Mouse (Mus musculus) right cerebral cortex, adult 18-20 months (tissue): ENCODE measurements around the gene Pgm5.
A peak's percentile ranks its signal among the peaks of the same experiment; 100 is the strongest.
"Not testable (repeated sequence)": the region's sequence is repeated elsewhere in the genome, so short reads cannot be mapped to it uniquely, and the experiment has no call there.

Experiments used
- DNase-seq: peaks from one replicate; pipeline ENCODE4 v3.0.0; 2022; ENCODE audit warnings: mixed read lengths

Pgm5 gene

DNA sequence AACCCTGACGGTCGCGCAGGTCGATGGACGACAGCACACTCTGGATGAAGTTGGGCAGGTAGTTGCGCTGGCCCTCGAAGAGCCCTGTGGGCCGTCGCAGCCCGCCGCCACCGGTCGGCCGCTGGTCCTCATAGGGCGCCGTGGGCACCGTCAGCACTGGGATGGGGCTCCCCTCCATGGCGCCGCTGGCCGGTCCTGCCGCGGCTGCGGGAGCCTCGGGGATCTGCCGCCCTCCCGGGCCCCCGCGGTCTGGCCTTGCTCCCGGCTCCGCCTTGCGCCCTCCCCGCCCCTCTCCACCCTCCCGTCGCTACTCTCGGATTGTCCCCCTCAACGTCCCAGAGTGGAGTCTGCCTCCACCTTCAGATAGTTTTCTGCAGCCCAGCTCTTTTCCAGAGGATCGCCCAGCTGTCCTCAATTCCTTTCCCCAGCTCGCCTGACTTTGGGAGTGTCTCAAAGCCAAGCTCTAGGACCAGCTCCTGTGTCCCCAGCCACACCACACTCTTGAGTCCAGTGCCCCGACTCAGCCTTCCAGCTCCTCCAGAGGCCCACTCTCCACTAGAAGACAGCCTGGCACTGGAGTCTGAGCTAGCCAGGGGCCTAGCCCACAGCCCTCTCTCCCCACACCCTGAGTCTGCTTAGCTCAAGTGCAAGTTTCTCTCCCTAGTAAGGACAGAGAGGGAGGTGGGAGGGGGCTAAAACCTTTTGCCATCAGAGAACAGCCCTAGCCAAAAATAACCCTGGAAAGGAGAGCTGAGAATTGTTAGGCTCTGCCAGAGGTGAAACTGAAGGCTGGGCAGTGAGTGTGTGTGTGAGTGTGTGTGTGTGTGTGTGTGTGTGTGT lies at the start of gene Pgm5:
Pgm5 (minus strand) TSS at position 244 of the 840 bp plus-strand sequence.
- DNase-seq, result no peak

- DNase-seq, result no peak
Observed at GRCm38 (mm10) chr19:24908385-24909155, 46.9 kb upstream of the Pgm5 start.

GRCm38 (mm10) chr19:24907655-24908054 lies 46.0 kb upstream of the Pgm5 start:
- DNase-seq, result no peak

GRCm38 (mm10) chr19:24902821-24903220 lies 41.2 kb upstream of the Pgm5 start:
- DNase-seq, result no peak

GRCm38 (mm10) chr19:24902256-24902655 lies 40.6 kb upstream of the Pgm5 start:
- no peak for DNase-seq

DNA sequence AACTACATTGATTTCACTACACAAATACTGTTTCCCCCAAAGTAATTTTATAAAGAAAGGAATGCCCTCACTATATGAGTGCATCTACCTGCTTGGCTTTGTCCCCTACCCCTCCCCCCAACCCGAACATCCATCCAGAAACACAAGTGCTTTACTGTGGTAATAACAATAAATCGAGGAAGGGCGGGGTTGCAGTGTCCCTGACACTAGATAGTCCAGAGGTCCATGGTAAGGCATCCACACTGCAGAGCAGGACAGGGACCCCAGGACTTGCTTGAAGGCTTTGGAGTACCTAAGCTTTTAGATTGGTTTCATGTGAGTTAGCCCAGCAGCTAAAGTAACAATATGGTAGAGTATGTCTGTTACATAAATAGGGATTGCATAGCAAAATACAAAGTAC lies 40.0 kb upstream of the Pgm5 start:
- DNase-seq, result no peak

- no peak for DNase-seq
Observed at GRCm38 (mm10) chr19:24900581-24901220, 39.0 kb upstream of the Pgm5 start, which contains the start of gene Foxd4. Gene Foxd4, minus strand, starts transcription at chr19:24901197.

DNA sequence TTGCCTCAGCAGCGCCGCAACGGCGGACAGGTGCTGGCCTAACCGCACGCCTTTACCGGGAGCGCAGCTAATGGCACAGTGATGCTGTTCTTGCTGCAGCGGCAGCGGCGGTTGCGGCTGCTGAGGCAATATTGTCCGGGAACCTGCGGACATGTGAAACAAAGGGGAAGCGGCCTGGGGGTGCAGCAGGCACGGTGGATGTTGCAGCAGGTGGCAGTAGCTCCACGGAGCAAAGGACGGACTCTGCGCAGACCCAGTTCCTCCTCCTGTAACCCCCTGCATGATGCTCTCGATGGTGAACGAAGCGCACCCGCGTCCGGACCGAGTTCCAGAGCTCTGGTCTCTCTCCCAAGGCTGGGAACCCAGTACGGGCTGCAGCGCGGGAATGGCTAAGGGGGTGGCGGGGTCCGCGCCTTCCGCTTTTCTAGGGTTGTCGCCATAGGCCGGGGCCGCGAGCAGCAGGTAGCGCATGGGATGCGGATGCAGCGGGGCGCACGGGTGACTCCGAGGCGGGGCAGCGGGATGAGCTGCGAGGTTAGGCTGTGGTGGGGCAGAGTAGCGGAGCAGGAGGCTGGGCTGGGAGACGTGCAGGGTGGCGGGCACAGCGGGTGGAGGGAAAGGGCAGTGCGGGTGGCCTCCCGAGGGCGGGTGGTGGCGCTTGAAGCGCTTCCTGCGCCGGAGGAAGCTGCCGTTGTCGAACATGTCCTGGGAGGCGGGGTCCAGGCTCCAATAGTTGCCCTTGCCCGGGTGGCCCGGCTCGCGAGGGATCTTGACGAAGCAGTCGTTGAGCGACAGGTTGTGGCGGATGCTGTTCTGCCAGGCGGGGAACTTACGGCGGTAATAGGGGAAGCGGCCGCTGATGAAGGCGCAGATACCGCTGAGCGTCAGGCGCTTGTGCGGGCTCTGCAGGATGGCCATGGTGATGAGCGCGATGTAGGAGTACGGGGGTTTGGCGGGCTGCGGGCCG lies 38.2 kb upstream of the Pgm5 start:
- DNase-seq, result peak; percentile 3

- no peak for DNase-seq
Observed at GRCm38 (mm10) chr19:24898737-24899577, 37.3 kb upstream of the Pgm5 start.

DNA sequence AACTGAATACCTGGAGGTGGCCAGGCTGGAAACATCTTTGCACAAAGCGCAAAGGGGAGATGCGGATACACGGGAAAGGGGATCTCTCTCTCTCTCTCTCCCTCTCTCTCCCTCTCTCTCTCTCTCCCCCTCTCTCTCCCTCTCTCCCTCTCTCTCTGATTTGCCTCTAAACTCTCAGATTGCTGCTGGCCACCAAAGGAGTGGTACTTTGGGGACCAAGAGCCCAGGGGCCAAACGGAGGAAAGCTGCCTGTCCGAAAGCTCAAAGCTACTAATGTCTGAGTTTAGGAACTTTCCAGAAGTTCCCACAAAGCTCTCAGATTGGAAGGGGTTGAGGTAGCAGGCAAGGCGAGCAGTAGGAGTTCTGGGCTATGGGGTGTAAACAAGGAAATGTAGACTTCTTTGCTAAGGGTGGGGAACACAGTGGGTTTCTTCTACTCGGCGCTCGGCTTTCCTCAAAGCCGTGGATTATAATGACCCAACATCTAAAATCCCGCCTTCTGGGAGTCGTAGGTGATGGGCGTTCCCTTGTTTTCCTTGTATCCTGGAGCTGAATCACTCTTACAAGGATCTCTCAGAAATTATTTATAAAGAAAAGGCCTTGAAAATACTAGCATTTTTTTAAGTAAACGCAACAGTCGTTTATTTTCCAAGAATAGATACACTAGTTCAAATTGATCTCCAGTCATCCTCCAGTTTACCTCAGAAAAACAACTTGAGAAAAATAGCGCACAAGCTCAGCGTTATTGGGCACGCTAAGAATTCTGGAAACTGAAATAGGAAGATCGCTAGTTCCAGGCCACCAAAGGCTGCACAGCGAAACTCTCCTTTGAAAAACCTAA lies 36.5 kb upstream of the Pgm5 start:
- DNase-seq, result no peak

GRCm38 (mm10) chr19:24897006-24897895 lies 35.6 kb upstream of the Pgm5 start:
- peak; percentile 6 for DNase-seq

GRCm38 (mm10) chr19:24896536-24896935 lies 34.9 kb upstream of the Pgm5 start:
- no peak for DNase-seq

GRCm38 (mm10) chr19:24886888-24887287 lies 25.2 kb upstream of the Pgm5 start:
- no peak for DNase-seq

GRCm38 (mm10) chr19:24885504-24885903 lies 23.8 kb upstream of the Pgm5 start:
- peak; percentile 48 for DNase-seq

DNA sequence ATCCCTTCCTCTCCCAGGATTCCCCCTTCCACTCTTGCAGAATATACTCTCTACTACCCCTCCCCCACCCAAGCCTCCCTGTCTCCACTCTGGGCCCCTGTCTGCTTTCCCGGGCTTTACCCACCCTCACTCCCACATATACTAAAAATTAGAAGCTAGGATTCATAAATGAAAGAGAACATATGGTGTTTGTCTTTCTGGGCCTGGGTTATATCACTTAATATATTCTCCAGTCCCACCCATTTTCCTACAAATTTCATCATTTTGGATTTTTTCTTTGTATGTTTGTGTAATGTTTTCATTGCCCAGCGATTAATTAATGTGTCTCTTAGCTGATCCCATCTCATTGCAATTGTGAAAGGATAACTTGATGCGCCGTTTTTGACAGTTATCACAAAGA lies 19.6 kb upstream of the Pgm5 start:
- no peak for DNase-seq

DNA sequence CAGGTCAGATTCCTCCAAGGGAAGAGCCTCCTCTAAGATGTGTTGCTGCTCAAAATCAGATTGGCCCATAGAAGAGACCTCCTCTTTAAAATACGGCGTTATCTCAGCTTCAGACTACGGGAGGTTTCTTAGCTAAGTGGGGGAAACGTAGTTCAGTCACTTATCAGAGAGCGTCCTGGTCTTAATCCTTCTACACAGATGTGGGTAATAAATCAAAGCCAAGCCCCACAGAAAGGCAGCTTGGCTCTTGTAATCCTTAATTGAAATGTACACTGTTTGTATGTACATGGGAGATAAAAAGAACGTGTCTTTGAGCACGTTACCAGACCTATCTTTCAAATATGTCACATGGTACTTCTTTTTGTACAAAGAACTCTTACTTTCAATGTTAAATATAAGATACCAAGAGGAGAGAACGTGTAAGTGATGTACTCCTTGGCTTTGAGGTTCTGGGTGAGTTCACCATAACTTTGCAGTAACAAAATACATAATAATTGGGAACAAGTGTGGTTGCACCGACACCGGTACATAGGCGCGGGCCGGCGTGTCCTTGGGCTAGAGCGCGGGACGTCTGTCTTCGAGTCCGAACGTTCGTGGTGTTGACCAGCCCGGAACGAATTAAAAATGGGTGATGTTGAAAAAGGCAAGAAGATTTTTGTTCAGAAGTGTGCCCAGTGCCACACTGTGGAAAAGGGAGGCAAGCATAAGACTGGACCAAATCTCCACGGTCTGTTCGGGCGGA lies 13.6 kb upstream of the Pgm5 start, which contains the start of gene Gm10053:
Gm10053 (plus strand) TSS at position 558 of the 742 bp plus-strand sequence.
- not testable (repeated sequence) for DNase-seq

DNA sequence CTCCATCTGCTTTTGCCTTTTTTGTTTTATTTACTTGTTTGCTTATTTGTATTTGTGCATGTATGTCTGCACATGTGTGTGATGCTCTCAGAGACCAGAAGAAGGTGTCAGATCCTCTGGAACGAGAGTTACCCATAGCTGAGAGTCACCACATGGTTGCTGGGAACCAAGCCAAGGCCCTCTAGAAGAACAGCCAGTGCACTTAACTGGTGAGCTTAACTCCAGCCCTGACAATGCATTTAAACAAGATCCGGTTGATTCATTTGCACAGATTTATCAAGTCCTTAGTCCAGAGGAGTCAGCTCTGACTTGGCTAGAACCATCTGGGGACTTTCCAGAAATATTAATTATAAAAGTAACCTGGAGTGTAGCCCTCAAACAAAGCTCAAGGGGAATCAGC lies 12.2 kb upstream of the Pgm5 start:
- no peak for DNase-seq

- peak; percentile 53 for DNase-seq
Observed at GRCm38 (mm10) chr19:24871037-24871635, 9.5 kb upstream of the Pgm5 start.
